Comparison of ENCODE assay signal across 17 mouse cellular contexts in the genomic region with DNA sequence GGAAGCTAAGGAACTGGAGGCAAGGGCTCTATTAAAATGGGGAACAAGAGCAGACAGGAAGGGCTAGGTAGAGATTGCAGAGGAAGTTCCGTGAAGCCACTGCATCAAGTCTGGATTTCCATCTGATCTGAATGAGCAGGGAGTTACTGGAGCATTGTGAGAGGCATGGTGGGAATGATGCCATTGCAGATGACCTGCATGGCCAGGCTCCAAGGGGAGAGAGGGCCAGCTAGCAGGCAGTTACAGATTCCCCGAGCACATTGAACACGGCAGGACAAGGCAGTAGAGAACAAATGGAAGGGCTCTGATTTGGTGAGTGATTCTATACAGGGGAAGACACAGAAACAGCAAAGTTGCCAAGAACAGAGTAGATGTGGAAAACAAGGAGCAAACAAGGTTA.
DNase-seq lines count a peak whose midpoint lies in the region; ATAC-seq and TF ChIP-seq lines count a peak whose summit lies in the region.
"Had no signal": no experiment of that assay in that cellular context is flagged by ENCODE, and none has a peak within 500 bp of the region (broad histone marks: within the 10 kb centered on the region; RNA-seq: fewer than 3 reads in every experiment).

No protein-coding gene starts in this region.

- H3K27me3 ChIP-seq in thymus, adult 2 months (ENCODE audit: control insufficient read depth, insufficient read depth, low read length), result no peaks in the 10 kb centered on the region

- H3K4me1 ChIP-seq in thymus, adult 2 months (replicated peaks; ENCODE audit: control insufficient read depth, insufficient read depth, low read length), result no peaks in the 10 kb centered on the region
- H3K4me1 ChIP-seq: embryonic facial prominence, embryonic 15.5 days; limb, embryonic 15.5 days; midbrain, embryonic 15.5 days had no signal

- TF ChIP-seq CTCF in thymus, adult 2 months (IDR thresholded peaks at IDR 0.05; ENCODE audit: borderline replicate concordance, control insufficient read depth, extremely low read depth, insufficient read depth, low read length, poor library complexity), result no peak

- no peak for TF ChIP-seq POLR2A in thymus, adult 2 months (IDR thresholded peaks at IDR 0.05; ENCODE audit: control insufficient read depth, extremely low read depth, insufficient read depth, low read length, poor library complexity)

- H3K36me3 ChIP-seq in thymus, adult 2 months (ENCODE audit: control insufficient read depth, insufficient read depth, low read length), result no peaks in the 10 kb centered on the region
- H3K36me3 ChIP-seq: embryonic facial prominence, embryonic 15.5 days; limb, embryonic 15.5 days; midbrain, embryonic 15.5 days had no signal

- ATAC-seq in cerebellum, adult (ENCODE audit: insufficient number of reproducible peaks, low FRiP score, low TSS enrichment), result peak; percentile 86
- ATAC-seq: activated CD4-positive, CD25-positive, alpha-beta regulatory T cell, adult 4 months; hindbrain, postnatal 0 days; midbrain, embryonic 15.5 days; Patski had no signal

- no peak overlapping the region for H3K27ac ChIP-seq in thymus, adult 2 months (ENCODE audit: control insufficient read depth, insufficient read depth, low read length)
- H3K27ac ChIP-seq: embryonic facial prominence, embryonic 15.5 days; hindbrain, postnatal 0 days; limb, embryonic 15.5 days; midbrain, embryonic 15.5 days had no signal

- WGBS in thymus, adult 2 months, result 91% methylated on average over 3 of the region's 3 CpGs

- DNase-seq in gastrocnemius, postnatal 10 days, result peak; percentile 6
- DNase-seq in gastrocnemius, postnatal 25 days, result no peak
- DNase-seq in adipocyte (ENCODE audit: low spot score), result peak; percentile 86
- DNase-seq in cerebellum, postnatal 10 days, result peak; percentile 85 to 86
- DNase-seq in thymus, adult 2 months, result no peak
- DNase-seq in embryo, embryonic 11 days, result no peak
- DNase-seq: heart, adult 11 months; kidney, adult 11 months; kidney, postnatal 25 days; lung, embryonic 14.5 days had no signal

- no peak overlapping the region for H3K4me3 ChIP-seq in thymus, adult 2 months (ENCODE audit: control insufficient read depth, insufficient read depth, low read length)
- H3K4me3 ChIP-seq: embryonic facial prominence, embryonic 15.5 days; limb, embryonic 15.5 days; midbrain, embryonic 15.5 days had no signal

Comparison
In these comparisons a context has a peak if more than half of its experiments do, and no peak if none do; other contexts are left out.
1. DNase-seq: peak in gastrocnemius, postnatal 10 days (single experiment), adipocyte (single experiment) and cerebellum, postnatal 10 days (2 of 2); none in gastrocnemius, postnatal 25 days (single experiment), thymus, adult 2 months (single experiment) and embryo, embryonic 11 days (single experiment).